Mouse (Mus musculus): ENCODE measurements around the gene Acsl1. TPM values are rescaled to one million over a fixed set of nuclear protein-coding genes. Genes with fewer than 3 reads are reported as not detected.

The Acsl1 gene
- polyA plus RNA-seq, 1 experiment from 2014 or later = 8.7 TPM

DNA sequence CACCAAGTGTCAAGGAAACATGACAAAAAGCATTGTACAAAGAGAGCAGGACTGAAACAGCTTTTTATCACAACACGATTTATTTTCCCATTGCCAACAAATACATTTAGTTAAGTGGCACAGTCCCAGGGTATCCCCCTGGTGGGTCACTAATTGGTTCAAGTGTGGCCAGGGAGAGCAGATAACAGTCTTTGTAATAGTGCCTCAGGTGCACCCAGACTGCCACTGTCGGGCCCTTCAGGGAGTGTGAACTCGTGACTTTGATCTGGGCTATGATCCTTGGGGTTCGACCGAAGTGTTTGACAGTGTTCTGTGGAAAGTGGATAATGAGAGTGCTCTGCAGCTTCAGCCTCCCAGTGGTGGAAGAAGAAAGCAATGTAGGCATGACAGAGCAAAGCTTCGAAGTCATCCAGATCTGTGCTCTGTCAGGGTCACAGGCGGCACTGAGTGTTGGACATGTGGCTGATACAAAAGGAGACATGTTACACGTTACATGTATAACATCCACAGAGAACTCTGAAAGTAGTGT, 21.1 kb upstream of the Acsl1 start:
- Histone ChIP-seq H3K4me1 (peaks cover 11% of the 10 kb centered on the region), H3K27me3 (replicated peaks; ENCODE audit: low read depth, poor library complexity, severe bottlenecking) (peaks cover 7% of the 10 kb centered on the region; the same call in 1 of the 2 replicates), H3K27ac (replicated peaks) (no peak overlapping the region), H3K36me3 (replicated peaks) (no peaks in the 10 kb centered on the region), H3K4me3 (no peak overlapping the region), H3K9me3 (peaks cover 7% of the 10 kb centered on the region)
- 83% methylated on average over 8 of the region's 8 CpGs for WGBS
- no peak for DNase-seq (ENCODE audit: low spot score)

DNA sequence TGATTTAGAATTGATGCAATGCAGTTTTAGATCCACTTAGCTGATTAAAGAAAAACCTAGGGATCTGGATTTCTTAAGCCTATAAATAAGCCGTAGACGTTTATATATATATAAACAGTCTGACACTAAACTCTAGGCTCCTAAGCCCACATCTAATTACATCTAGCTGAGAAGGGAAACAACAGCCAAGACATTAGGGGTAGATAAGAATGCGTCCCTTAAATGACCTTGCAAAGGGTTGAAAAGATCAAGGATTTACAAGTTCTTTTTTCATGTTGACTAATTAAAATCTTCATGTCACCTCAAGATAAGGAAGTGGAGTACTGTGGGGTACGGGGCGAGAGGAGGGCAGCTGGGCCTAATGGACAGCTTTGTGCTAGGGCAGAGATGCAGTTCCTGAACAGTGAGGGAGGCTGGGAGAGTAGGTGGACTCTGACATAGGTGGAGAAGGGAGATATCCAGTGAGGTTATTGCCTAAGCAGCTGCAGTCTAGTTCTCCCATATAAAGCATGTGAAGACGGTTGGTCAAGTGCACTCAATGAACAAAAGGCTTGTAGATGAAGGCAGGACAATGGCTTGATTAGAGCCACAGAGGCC, 12.5 kb upstream of the Acsl1 start:
- Histone ChIP-seq H3K36me3 (replicated peaks) (no peaks in the 10 kb centered on the region), H3K4me3 (no peak overlapping the region)

DNA sequence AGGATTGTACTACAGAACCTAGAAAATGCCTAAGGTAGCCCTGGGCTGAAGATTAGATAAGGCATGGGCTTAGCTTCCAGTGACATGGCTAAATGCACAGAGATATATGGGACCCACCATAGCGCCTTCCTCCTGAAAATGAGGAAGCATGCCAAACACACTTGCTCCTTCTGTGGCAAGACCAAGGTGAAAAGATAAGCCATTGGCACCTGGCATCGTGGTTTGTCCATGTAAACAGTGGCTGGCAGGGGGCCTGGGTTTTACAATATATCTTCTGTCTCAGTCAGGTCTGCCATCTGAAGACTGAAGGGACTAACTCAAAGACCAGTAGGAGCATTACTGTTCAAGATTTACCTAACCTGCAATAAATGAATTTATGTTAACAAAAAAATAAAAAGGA, 2.4 kb upstream of the Acsl1 start:
- WGBS = 79% methylated on average over 2 of the region's 2 CpGs
- H3K4me3 ChIP-seq = no peak overlapping the region

More for the DNA sequence above, 12.5 kb upstream of the Acsl1 start:
- Histone ChIP-seq H3K27ac (replicated peaks) (no peak overlapping the region), H3K27me3 (replicated peaks; ENCODE audit: low read depth, poor library complexity, severe bottlenecking) (no peaks in the 10 kb centered on the region), H3K4me1 (no peaks in the 10 kb centered on the region), H3K9me3 (peaks cover 7% of the 10 kb centered on the region)
- 81% methylated on average over 6 of the region's 6 CpGs for WGBS
- DNase-seq (ENCODE audit: low spot score) = no peak

DNA sequence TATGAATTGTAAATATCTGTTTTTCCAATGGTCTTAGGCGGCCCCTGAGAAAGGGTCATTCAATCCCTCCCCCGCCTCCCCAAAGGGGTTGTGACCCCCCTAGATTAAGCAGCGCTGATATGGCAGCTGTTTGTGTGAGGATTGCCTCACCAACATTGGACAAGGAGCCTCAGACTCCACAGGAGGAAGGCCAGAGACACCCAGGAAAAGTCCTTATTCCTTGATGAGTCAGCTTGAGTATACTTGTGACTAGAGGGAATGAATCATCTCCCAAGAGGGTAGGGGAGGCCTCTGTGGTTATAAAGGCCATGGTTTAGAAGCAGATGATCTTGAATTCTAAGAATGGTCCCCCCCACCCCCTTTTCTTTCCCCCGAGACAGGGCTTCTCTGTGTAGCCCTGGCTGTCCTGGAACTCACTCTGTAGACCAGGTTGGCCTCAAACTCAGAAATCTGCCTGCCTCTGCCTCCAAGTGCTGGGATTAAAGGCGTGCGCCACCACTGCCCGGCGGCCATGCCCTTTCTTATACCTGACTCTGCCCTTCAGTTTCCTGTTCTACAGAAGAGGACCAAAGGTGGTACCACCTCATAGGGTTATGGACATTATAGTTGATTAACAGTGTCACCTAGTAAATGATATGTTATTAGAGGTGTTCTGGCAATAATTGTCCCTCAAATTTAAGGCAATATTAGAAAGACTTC, 1.6 kb upstream of the Acsl1 start:
- 90% methylated on average over 8 of the region's 8 CpGs for WGBS
- peaks cover 7% of the 10 kb centered on the region; the same call in 1 of the 2 replicates for H3K4me1 ChIP-seq
- peaks cover 17% of the 10 kb centered on the region for H3K27me3 ChIP-seq (replicated peaks; ENCODE audit: low read depth, poor library complexity, severe bottlenecking)
- no peaks in the 10 kb centered on the region for H3K36me3 ChIP-seq (replicated peaks)
- no peaks in the 10 kb centered on the region for H3K9me3 ChIP-seq
- H3K27ac ChIP-seq (replicated peaks) = no peak overlapping the region
- H3K4me3 ChIP-seq = no peak overlapping the region
- DNase-seq (ENCODE audit: low spot score) = no peak

More for the DNA sequence above, 2.4 kb upstream of the Acsl1 start:
- H3K36me3 ChIP-seq (replicated peaks) = no peaks in the 10 kb centered on the region
- H3K27me3 ChIP-seq (replicated peaks; ENCODE audit: low read depth, poor library complexity, severe bottlenecking) = peaks cover 15% of the 10 kb centered on the region
- no peak overlapping the region for H3K27ac ChIP-seq (replicated peaks)
- no peak for DNase-seq (ENCODE audit: low spot score)
- no peaks in the 10 kb centered on the region for H3K9me3 ChIP-seq
- peaks cover 7% of the 10 kb centered on the region; the same call in 1 of the 2 replicates for H3K4me1 ChIP-seq

DNA sequence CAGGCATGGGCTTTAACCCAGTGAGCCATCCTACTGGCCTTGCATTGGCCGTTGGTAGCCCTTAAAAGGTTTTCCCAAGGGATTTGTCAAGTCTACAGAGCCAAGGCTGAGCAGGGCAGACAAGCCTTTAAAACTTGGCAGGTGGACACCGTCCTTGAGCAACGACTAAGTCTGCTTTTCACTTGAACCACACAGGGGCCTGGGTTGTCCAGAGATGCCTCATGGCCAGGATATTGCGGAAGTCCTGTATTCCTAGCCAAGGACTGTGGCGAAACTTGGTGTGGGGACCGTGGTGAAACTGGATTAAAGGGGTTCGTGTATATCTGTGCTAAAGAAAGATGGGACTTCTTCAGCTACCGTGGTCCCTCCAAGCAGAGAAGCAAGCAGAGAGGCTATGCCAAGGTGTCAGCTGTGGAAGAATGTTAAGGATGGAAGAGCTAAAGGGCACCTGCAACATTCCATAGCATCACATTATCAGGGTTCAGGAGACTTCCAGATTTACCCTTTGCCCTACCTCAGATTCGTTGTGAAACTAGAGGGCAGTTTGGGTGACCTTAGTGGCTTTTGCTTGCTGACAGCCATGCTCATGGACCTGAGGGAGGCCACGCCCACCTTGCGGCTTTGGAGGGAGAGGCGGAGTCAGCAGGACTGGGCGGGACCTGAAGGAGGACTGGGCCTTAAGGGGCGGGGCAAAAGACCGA, 596 bp upstream of the Acsl1 start:
- H3K4me3 ChIP-seq = peak overlapping the region; percentile 93
- H3K27ac ChIP-seq (replicated peaks) = 0 out of 2 replicates have a peak overlapping the region, but pooled peaks have one; percentile 83
- DNase-seq (ENCODE audit: low spot score) = no peak
- peaks cover 17% of the 10 kb centered on the region for H3K27me3 ChIP-seq (replicated peaks; ENCODE audit: low read depth, poor library complexity, severe bottlenecking)
- H3K4me1 ChIP-seq = peaks cover 7% of the 10 kb centered on the region; the same call in 1 of the 2 replicates
- H3K36me3 ChIP-seq (replicated peaks) = no peaks in the 10 kb centered on the region
- H3K9me3 ChIP-seq = no peaks in the 10 kb centered on the region
- 41% methylated on average over 15 of the region's 15 CpGs for whole genome bisulfite sequencing

DNA sequence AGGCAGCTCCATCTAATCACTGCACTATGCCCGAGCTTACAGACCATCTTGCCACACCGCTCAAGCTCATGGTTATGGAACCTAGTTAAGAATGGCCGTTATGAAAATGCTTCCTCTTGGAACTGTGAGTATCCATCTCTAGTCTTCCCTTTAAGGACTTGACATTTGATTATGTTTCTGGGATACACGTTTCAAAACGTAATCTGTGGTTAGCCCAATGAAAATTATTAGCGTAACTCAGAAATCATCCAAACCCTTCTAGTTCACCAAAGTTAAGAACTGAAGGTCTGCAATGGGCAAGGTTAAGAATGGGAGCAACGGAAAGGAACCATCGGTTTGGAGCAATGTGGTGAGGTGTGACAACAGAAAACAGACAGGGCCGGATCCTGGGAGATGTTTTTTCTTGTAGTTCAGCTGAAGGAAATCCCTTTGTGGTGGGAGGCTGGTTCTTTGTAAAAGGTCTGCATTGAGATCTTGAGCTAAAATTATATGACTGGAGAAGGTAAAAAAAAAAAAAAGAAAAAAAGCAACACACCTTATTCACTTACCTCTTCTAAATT, 1.2 kb downstream of the Acsl1 start:
- H3K27ac ChIP-seq (replicated peaks) = no peak overlapping the region
- 46% methylated on average over 9 of the region's 9 CpGs for WGBS
- H3K36me3 ChIP-seq (replicated peaks) = no peaks in the 10 kb centered on the region
- no peaks in the 10 kb centered on the region for H3K9me3 ChIP-seq
- H3K27me3 ChIP-seq (replicated peaks; ENCODE audit: low read depth, poor library complexity, severe bottlenecking) = peaks cover 17% of the 10 kb centered on the region
- peak overlapping the region; percentile 93 for H3K4me3 ChIP-seq
- H3K4me1 ChIP-seq = peaks cover 7% of the 10 kb centered on the region; the same call in 1 of the 2 replicates
- DNase-seq (ENCODE audit: low spot score) = no peak

DNA sequence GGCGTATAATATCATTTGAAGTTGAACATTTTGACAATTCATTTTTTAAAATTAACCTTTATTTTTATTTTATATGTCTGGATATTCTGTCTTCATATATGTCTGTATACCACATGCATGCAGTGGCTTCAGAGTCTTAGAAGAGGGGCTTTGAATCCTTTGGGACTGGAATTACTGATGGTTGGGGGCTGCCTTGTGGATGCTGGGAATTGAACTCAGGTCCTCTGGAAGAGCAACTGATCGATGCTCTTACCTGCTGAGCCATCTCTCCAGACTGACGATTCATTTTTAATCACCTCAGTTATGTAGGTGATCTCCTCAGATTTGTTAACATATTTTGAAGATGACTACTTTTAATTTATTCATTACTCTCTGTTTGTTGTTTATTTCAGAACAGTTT, 3.3 kb downstream of the Acsl1 start:
- Histone ChIP-seq H3K9me3 (no peaks in the 10 kb centered on the region), H3K36me3 (replicated peaks) (no peaks in the 10 kb centered on the region), H3K4me3 (no peak overlapping the region), H3K27ac (replicated peaks) (no peak overlapping the region), H3K4me1 (peaks cover 7% of the 10 kb centered on the region; the same call in 1 of the 2 replicates), H3K27me3 (replicated peaks; ENCODE audit: low read depth, poor library complexity, severe bottlenecking) (peaks cover 17% of the 10 kb centered on the region)
- DNase-seq (ENCODE audit: low spot score) = no peak
- WGBS = 92% methylated on average over 3 of the region's 3 CpGs

DNA sequence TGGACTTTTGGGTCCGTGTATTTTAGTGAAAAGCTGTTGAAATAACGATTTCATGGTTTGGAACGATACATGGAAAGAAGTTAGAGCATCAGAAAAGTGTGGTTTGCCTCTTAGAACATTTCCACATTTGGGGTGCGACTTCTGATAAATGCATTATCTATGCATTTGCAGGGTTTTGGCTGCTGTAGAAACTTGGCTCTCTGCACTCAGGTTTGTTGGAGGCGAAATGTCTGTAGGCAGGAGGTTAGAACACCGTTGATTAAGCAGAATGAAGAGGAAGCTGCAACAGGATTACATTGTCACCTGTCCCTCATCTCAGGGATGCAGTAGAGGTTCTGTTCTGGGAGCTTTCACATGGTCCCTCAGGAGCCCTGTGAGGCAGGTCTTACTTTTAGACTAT, 3.8 kb downstream of the Acsl1 start:
- H3K4me1 ChIP-seq = peaks cover 10% of the 10 kb centered on the region
- no peaks in the 10 kb centered on the region for H3K36me3 ChIP-seq (replicated peaks)
- H3K9me3 ChIP-seq = no peaks in the 10 kb centered on the region
- H3K27ac ChIP-seq (replicated peaks) = no peak overlapping the region
- no peak overlapping the region for H3K4me3 ChIP-seq
- no peak for DNase-seq (ENCODE audit: low spot score)
- 86% methylated on average over 6 of the region's 6 CpGs for WGBS
- peaks cover 17% of the 10 kb centered on the region for H3K27me3 ChIP-seq (replicated peaks; ENCODE audit: low read depth, poor library complexity, severe bottlenecking)

DNA sequence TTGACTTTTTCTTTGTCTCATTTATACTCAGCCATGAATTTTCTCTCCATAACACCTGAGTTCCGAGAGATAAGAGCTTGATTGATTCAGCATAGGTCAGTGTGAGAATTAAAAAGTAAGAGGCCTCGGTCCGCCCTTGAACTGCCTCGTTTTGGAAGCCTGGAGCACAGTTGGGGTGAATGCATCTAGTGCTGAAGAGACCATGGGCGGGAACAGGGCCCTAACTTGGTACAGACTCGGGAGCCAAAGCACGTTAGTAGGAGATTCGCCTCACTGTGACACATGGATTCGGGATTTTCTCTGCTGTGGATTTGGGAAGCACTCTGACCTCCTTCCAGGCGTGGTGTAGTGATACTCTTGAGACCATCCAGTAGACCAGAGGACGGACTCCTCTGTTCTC, 4.6 kb downstream of the Acsl1 start:
- H3K9me3 ChIP-seq = no peaks in the 10 kb centered on the region
- no peak for DNase-seq (ENCODE audit: low spot score)
- H3K4me3 ChIP-seq = no peak overlapping the region
- 88% methylated on average over 11 of the region's 11 CpGs for WGBS
- no peaks in the 10 kb centered on the region for H3K36me3 ChIP-seq (replicated peaks)
- peaks cover 15% of the 10 kb centered on the region for H3K4me1 ChIP-seq
- peaks cover 17% of the 10 kb centered on the region for H3K27me3 ChIP-seq (replicated peaks; ENCODE audit: low read depth, poor library complexity, severe bottlenecking)
- H3K27ac ChIP-seq (replicated peaks) = no peak overlapping the region

DNA sequence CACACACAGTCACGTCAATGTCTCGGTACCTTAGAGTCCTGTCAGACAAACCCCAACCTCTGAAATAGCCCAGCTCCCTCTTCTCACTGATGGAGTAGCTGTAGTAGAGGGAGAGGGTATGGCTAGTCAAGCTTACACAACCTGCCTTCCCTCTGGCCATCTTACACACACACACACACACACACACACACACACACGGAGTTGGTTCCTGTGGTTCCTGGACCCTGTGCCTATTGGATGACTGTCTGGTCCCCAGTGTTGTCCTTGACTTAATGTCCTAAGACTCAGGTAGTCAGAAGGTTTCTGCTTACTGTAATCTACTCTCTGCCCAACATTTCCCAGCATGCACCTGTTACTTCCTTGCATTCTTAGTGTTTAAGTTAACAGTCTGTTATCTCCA, 5.1 kb downstream of the Acsl1 start:
- Histone ChIP-seq H3K36me3 (replicated peaks) (no peaks in the 10 kb centered on the region), H3K4me1 (peaks cover 16% of the 10 kb centered on the region), H3K9me3 (no peaks in the 10 kb centered on the region), H3K27ac (replicated peaks) (no peak overlapping the region), H3K27me3 (replicated peaks; ENCODE audit: low read depth, poor library complexity, severe bottlenecking) (peaks cover 17% of the 10 kb centered on the region), H3K4me3 (no peak overlapping the region)
- whole genome bisulfite sequencing = 88% methylated on average over 3 of the region's 3 CpGs
- no peak for DNase-seq (ENCODE audit: low spot score)

DNA sequence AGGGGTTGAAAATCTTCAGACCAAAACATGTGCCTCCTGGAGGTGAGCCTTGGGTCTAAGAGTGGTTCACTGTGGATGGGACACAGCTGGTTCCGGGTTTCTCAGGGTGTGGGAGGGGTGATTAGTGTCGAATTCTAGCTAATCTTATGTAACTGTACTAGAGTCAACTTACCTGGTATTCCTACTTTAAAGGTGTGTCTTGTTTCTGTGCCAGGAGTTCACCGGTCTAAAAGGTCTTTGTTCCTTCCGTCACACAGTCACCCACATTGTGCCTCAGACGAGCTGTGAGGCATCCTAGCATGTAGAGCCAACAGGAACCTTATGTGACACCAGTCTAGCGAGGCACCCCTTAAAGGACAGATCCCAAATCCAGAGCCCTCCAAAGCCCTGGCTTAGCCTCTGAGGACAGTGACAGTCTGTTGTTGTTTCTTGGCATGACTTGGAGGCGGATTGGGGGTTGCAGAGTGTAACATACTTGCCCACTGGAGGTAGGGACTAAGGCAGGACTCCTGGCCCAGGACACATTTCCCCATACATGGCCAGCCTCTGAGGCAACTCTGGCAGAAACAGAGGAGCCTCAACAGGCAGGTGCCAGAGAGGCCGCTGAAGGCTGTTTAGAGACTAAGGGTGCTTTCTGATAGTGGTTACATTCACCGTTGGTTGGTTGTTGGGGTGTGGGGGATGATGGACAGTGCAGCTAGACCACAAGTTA, 7.1 kb downstream of the Acsl1 start:
- Histone ChIP-seq H3K9me3 (no peaks in the 10 kb centered on the region), H3K27me3 (replicated peaks; ENCODE audit: low read depth, poor library complexity, severe bottlenecking) (peaks cover 7% of the 10 kb centered on the region), H3K4me3 (no peak overlapping the region), H3K36me3 (replicated peaks) (no peaks in the 10 kb centered on the region), H3K27ac (replicated peaks) (no peak overlapping the region), H3K4me1 (peaks cover 13% of the 10 kb centered on the region)
- DNase-seq (ENCODE audit: low spot score) = no peak
- WGBS = 83% methylated on average over 9 of the region's 9 CpGs

DNA sequence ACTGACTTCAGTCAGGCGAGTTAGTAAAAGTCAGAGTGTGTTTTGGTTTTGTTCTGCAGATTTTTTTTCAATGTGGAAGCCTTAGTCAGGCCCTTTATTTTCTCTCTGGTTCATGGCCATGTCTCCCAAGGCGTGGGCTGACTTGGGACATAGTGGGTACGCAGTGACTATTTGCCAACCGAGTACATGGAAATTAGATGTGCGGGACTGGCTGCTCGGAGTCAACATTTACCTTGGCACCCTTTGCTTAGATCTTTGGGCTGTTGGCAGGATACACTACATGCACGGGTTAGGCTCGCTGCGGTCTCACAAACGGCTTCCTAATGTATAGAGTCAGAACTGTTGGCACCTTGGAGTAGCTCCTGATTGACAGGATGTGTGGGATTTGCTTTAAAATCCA, 7.9 kb downstream of the Acsl1 start:
- Histone ChIP-seq H3K4me1 (peaks cover 17% of the 10 kb centered on the region), H3K4me3 (no peak overlapping the region), H3K9me3 (no peaks in the 10 kb centered on the region), H3K36me3 (replicated peaks) (no peaks in the 10 kb centered on the region), H3K27me3 (replicated peaks; ENCODE audit: low read depth, poor library complexity, severe bottlenecking) (no peaks in the 10 kb centered on the region), H3K27ac (replicated peaks) (no peak overlapping the region)
- DNase-seq (ENCODE audit: low spot score) = no peak
- WGBS = 93% methylated on average over 10 of the region's 10 CpGs
